Mouse (Mus musculus) left cerebral cortex, postnatal 10 days (tissue): ENCODE measurements around the gene Sept11. TPM values are rescaled to one million over a fixed set of nuclear protein-coding genes. Genes with fewer than 3 reads are reported as not detected.

Experiments used
- DNase-seq, 2 experiments: peaks; one replicate each; pipeline ENCODE4 v3.0.0; 2021 to 2022; ENCODE audit warnings: low spot score in 2 of 2, mixed read lengths in 1 of 2; ENCODE audit errors: extremely low spot score in 1 of 2
- intact Hi-C: fragments of 180-260 bp; cut with DNase I; formaldehyde crosslinking; loops from one replicate; pipeline ENCODE4 v1.15.1; 2025
- total RNA-seq, 2 experiments: library from RNA; stranded (reverse); gene quantifications; 2 replicates each; pipeline ENCODE4 v1.2.3; 2021

Sept11 gene
- total RNA-seq, 2 experiments from 2014 or later: 198 to 200 TPM

- DNase-seq: peak; percentile 39 to 62
- intact Hi-C loops: loop anchor here (5.0 kb wide), 1 partner anchor 40 kb away; no protein-coding TSS in a partner anchor
Observed at GRCm38 (mm10) chr5:93092147-93092781, 973 bp upstream of the Sept11 start.

GRCm38 (mm10) chr5:93093638-93094527 lies 646 bp downstream of the Sept11 start:
- intact Hi-C loops: loop anchor here (2.0 to 5.0 kb wide), 2 partner anchors 38 to 69 kb away; no protein-coding TSS in a partner anchor
- DNase-seq: peak; percentile 47 to 68

- intact Hi-C loops: loop anchor here (2.0 kb wide), 1 partner anchor 68 kb away; no protein-coding TSS in a partner anchor
- no peak for DNase-seq
Observed at GRCm38 (mm10) chr5:93095301-93095700, 2.1 kb downstream of the Sept11 start.

- intact Hi-C loops: no loop called here
- DNase-seq: no peak
Observed at GRCm38 (mm10) chr5:93097204-93097906, 4.1 kb downstream of the Sept11 start.

- no peak for DNase-seq
- intact Hi-C loops: no loop called here
Observed at GRCm38 (mm10) chr5:93098219-93098618, 5.0 kb downstream of the Sept11 start.

- no peak for DNase-seq
- intact Hi-C loops: no loop called here
Observed at GRCm38 (mm10) chr5:93098811-93099210, 5.6 kb downstream of the Sept11 start.

- no peak for DNase-seq
- intact Hi-C loops: no loop called here
Observed at GRCm38 (mm10) chr5:93100906-93101305, 7.7 kb downstream of the Sept11 start.

- intact Hi-C loops: no loop called here
- peak in 1 of 2 experiments; percentile 79 for DNase-seq
Observed at GRCm38 (mm10) chr5:93101371-93101791, 8.1 kb downstream of the Sept11 start.

GRCm38 (mm10) chr5:93103603-93104002 lies 10.4 kb downstream of the Sept11 start:
- DNase-seq: no peak
- intact Hi-C loops: no loop called here

- intact Hi-C loops: no loop called here
- no peak for DNase-seq
Observed at GRCm38 (mm10) chr5:93104987-93105823, 12.0 kb downstream of the Sept11 start.

GRCm38 (mm10) chr5:93106048-93106447 lies 12.8 kb downstream of the Sept11 start:
- intact Hi-C loops: no loop called here
- DNase-seq: no peak

GRCm38 (mm10) chr5:93108703-93109102 lies 15.5 kb downstream of the Sept11 start:
- intact Hi-C loops: no loop called here
- DNase-seq: no peak

- no peak for DNase-seq
- intact Hi-C loops: no loop called here
Observed at GRCm38 (mm10) chr5:93109555-93109954, 16.3 kb downstream of the Sept11 start.

- DNase-seq: no peak
- intact Hi-C loops: no loop called here
Observed at GRCm38 (mm10) chr5:93112290-93112689, 19.1 kb downstream of the Sept11 start.

GRCm38 (mm10) chr5:93113517-93113916 lies 20.3 kb downstream of the Sept11 start:
- intact Hi-C loops: no loop called here
- DNase-seq: no peak

GRCm38 (mm10) chr5:93114515-93114914 lies 21.3 kb downstream of the Sept11 start:
- intact Hi-C loops: no loop called here
- DNase-seq: peak in 1 of 2 experiments; percentile 33

- DNase-seq: no peak
- intact Hi-C loops: no loop called here
Observed at GRCm38 (mm10) chr5:93115059-93115458, 21.8 kb downstream of the Sept11 start.

GRCm38 (mm10) chr5:93115854-93116253 lies 22.6 kb downstream of the Sept11 start:
- DNase-seq: peak in 1 of 2 experiments; percentile 51

More at GRCm38 (mm10) chr5:93115854-93116253, 22.6 kb downstream of the Sept11 start:
- intact Hi-C loops: no loop called here
